Mouse (Mus musculus): ENCODE data around the gene Hist1h2bb.

DNA sequence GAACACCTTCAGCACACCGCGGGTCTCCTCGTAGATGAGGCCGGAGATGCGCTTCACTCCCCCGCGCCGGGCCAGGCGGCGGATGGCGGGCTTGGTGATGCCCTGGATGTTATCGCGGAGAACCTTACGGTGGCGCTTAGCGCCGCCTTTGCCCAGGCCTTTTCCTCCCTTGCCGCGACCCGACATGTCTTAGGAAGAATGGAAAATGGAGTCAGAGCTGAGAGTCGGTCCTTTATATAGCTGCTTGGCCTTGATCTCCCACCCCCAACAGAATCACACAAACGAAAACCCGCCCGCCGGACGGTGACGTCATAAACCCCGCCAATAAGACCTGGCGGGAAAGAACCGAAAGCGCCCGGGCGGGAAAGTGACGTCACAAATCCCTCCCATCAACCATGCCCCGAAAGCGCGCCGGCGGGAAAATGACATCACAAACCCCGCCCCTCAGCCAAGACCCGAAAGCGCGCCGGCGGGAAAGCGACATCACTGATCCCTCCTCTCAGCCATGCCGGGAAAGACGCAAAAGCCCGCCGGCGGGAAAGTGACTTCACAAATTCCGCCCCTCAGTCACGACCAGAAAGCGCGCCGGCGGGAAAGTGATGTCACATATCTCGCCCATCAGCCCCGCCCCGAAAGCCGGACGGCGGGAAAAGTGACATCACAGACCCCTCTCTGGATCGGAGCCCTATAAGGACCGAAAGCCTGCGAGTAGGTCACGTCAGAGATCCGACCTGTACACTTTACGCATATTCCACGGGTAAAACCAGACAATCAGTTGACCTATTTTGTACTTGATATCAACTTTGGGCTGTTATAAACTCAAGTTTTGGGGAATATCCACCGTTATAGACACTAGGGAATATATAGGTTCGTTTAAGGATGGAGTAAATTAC is 14.7 kb downstream of the Hist1h2bb start, which contains the start of gene Hist1h4a:
- TF ChIP-seq EP300 (IDR thresholded peaks at IDR 0.05; ENCODE audit: low read depth in 1 of 2, low read length in 2 of 2), result no peak
- no peak for TF ChIP-seq MEF2A (IDR thresholded peaks at IDR 0.05; ENCODE audit: extremely low read depth, insufficient replicate concordance, low read depth, low read length, poor library complexity, severe bottlenecking)
- TF ChIP-seq TBP (IDR thresholded peaks at IDR 0.05; ENCODE audit: low read depth, low read length), result peak; percentile 99
- no peak for TF ChIP-seq ETS1 (IDR thresholded peaks at IDR 0.05; ENCODE audit: low read depth, low read length)
- TF ChIP-seq ZKSCAN1 (IDR thresholded peaks at IDR 0.05; ENCODE audit: low read depth, low read length), result no peak
- TF ChIP-seq CTCF (IDR thresholded peaks at IDR 0.05 in 2 of 3, conservative IDR thresholded peaks at IDR 0.05 in 1 of 3; ENCODE audit: control insufficient read depth in 1 of 3, insufficient read depth in 1 of 3, low read depth in 2 of 3, low read length in 3 of 3, poor library complexity in 1 of 3, severe bottlenecking in 1 of 3), result no peak
- TF ChIP-seq TAL1 (IDR thresholded peaks at IDR 0.05; ENCODE audit: low read length), result no peak
- no peak for TF ChIP-seq MAX (IDR thresholded peaks at IDR 0.05; ENCODE audit: low read length)
- TF ChIP-seq ZNF384 (IDR thresholded peaks at IDR 0.05; ENCODE audit: low read depth, low read length), result no peak
- TF ChIP-seq POLR2A (IDR thresholded peaks at IDR 0.05; ENCODE audit: control insufficient read depth in 1 of 2, insufficient read depth in 1 of 2, low read depth in 1 of 2, low read length in 2 of 2, poor library complexity in 1 of 2), result peak; percentile 71 to 97; a peak in 3 of 4 replicates

All from MEL (cell line).